Mouse (Mus musculus) neural tube, embryonic 11.5 days (tissue): ENCODE results near the gene Sh2d1b2. TPM values are rescaled to one million over a fixed set of nuclear protein-coding genes. Genes with fewer than 3 reads are reported as not detected.

Experiments
- ATAC-seq: fragments of 200-750 bp; cut with Nextera tagmentation; 2 replicates; pipeline ENCODE4 v1.8.0; 2017; ENCODE audit warnings: moderate number of reproducible peaks, mild to moderate bottlenecking, moderate TSS enrichment, moderate library complexity; ENCODE audit not compliant: insufficient read depth, low FRiP score, low TSS enrichment
- DNase-seq: peaks from one replicate; pipeline ENCODE4 v3.0.0-alpha.2; 2015; ENCODE audit warnings: low spot score
- H3K27ac ChIP-seq: fragments of 300-500 bp; sonication (generic); 2 replicates; pipeline ENCODE4 v1.5.1; 2014; ENCODE audit warnings: low read depth, mild to moderate bottlenecking, low read length
- H3K27me3 ChIP-seq: fragments of 300-500 bp; sonication (generic); 2 replicates; pipeline ENCODE4 v1.6.1; 2014; ENCODE audit warnings: mild to moderate bottlenecking, low read length, mixed read lengths; ENCODE audit not compliant: control insufficient read depth, insufficient read depth
- H3K36me3 ChIP-seq: fragments of 300-500 bp; sonication (generic); 2 replicates; pipeline ENCODE4 v1.6.1; 2014; ENCODE audit warnings: mild to moderate bottlenecking, low read length, moderate library complexity, mixed read lengths; ENCODE audit not compliant: control insufficient read depth, insufficient read depth
- H3K4me1 ChIP-seq: fragments of 300-500 bp; sonication (generic); 2 replicates; pipeline ENCODE4 v1.6.1; 2014; ENCODE audit warnings: low read length, mixed read lengths; ENCODE audit not compliant: control insufficient read depth, insufficient read depth
- H3K4me2 ChIP-seq: fragments of 300-500 bp; sonication (generic); 2 replicates; pipeline ENCODE4 v1.6.1; 2014; ENCODE audit warnings: low read depth, mild to moderate bottlenecking, moderate library complexity
- H3K4me3 ChIP-seq: fragments of 300-500 bp; sonication (generic); 2 replicates; pipeline ENCODE4 v1.5.1; 2014; ENCODE audit warnings: low read depth, low read length
- H3K9ac ChIP-seq: fragments of 300-500 bp; sonication (generic); 2 replicates; pipeline ENCODE4 v1.6.1; 2014; ENCODE audit warnings: mild to moderate bottlenecking, low read length
- H3K9me3 ChIP-seq: fragments of 300-500 bp; sonication (generic); 2 replicates; pipeline ENCODE4 v1.6.1; 2016; ENCODE audit warnings: low read length; ENCODE audit not compliant: control insufficient read depth
- WGBS: fragments of 180-500 bp; shearing (Covaris S2); extraction: QIAGEN DNeasy Blood & Tissue Kit; methylation state at CpG from one replicate; pipeline ENCODE4 v1.1.7; 2014; 5-methylcytosine and 5-hydroxymethylcytosine counted together
- polyA plus RNA-seq: library from polyadenylated mRNA; unstranded; fragments of >200 nt; fragmentation: Nextera tagmentation; extraction: Ambion mirVana; gene quantifications from 2 replicates; pipeline ENCODE4 v1.2.1, GENCODE M21; 2014

Sh2d1b2 gene
- polyA plus RNA-seq, 1 experiment from 2014 or later, result not detected

DNA sequence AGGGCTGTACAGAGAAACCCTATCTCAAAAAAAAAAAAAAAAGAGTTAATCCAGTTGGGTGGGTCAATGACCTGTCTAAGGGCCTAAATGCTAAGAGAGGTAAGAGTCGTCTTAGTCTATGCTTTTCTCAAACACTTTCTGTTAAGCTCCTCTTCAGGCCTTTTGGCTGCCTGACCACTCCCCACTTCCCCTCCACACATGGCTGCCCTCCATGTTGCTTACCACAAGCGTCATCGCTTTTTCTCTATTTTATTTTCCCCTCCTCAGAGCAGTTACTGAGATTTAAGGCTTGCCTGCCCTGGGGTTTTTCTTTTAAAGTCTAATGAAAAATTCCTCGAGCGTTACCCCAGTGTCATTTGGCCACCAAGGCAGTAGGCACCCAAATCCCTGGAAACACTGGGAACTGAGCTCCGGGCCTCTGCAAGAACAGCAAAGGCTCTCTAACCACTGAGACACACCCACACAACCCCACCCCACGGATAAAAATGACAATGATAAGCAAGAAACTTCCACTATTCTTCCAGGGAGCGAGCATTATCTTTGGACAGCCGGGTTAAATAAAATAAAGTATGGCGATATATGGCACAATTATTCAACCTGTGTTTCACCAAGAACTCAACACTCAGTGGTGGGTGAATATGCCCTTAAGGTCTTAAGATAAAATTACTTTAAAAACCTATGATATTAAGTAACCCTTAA lies 19.2 kb upstream of the Sh2d1b2 start:
- Histone ChIP-seq H3K4me1 (0 out of 2 replicates have a peak, but pooled peaks cover 3% of the 10 kb centered on the region), H3K9me3 (no peaks in the 10 kb centered on the region), H3K27me3 (no peaks in the 10 kb centered on the region), H3K27ac (no peak overlapping the region), H3K36me3 (no peaks in the 10 kb centered on the region; the same call in 1 of the 2 replicates), H3K9ac (no peak overlapping the region), H3K4me2 (no peak overlapping the region), H3K4me3 (no peak overlapping the region)
- WGBS, result 93% methylated on average over 10 of the region's 10 CpGs
- no peak for DNase-seq
- no peak for ATAC-seq

DNA sequence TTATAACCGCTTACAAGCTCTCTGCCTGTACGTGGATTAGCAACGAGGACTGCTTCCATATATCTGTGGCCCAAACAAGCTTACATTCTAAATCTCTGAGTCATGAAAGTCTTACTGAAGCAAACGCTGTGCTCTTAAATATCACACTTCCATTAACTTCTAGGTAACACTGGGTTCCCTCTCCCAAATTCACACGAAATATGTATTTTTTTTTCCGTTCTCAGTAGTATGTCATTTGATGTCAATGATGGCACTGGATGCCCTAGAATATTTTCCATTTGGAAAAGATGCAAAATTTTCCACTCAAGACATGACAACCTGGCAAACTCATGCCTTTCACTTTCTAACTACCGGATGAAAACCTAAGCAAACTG lies 18.2 kb upstream of the Sh2d1b2 start:
- Histone ChIP-seq H3K9ac (peak overlapping the region; percentile 91), H3K27ac (no peak overlapping the region), H3K27me3 (no peaks in the 10 kb centered on the region), H3K4me1 (0 out of 2 replicates have a peak, but pooled peaks cover 3% of the 10 kb centered on the region), H3K4me2 (peak overlapping the region; percentile 74), H3K36me3 (no peaks in the 10 kb centered on the region; the same call in 1 of the 2 replicates), H3K9me3 (no peaks in the 10 kb centered on the region), H3K4me3 (peak overlapping the region; percentile 92)
- ATAC-seq (no peak), DNase-seq (no peak)
- WGBS, result 51% methylated on average over 7 of the region's 7 CpGs

DNA sequence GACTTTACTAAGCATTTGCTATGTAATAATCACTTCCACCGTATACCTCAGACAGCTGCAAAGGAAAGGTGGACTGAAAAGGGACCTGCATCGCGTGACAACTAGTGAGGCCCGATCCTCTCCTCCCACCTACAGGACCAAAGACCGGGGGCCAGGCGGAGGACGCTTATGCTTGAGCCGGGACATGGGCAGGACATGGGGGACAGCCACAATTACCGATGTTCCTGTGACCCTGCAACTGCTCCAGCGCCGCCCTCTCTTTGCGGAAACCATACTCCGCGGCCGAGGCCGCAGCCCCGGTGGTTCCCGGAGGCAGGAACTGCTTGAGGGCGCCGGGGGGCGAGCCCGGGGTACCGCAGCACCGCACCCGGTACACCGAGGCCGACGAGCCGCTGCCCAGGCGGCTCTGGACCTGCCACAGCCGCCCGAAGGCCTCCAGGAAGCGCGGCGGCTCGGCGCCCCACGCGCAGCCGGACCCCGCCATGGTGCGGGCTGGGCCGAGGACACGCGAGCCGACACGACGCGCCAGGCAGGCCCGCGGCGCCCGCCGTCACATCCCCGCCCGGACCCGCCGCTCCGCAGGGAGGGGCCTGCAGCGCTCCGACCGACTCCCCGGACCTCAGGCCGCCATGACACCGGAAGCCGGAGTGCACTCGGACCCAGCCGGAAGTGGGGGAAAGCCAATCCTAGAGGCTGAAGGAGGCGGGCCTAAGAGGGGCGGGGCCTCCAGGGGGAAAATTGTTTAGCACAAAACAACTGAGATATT lies 17.6 kb upstream of the Sh2d1b2 start, which contains the start of gene Uhmk1:
Gene Uhmk1 (minus strand): TSS at position 641 of the 766 bp plus-strand sequence.
- DNase-seq (peak; percentile 90), ATAC-seq (peak; percentile 99)
- H3K9me3 ChIP-seq, result no peaks in the 10 kb centered on the region
- H3K27ac ChIP-seq, result peak within 1 kb of the TSS; percentile 73; the same call in 1 of the 2 replicates
- H3K4me3 ChIP-seq, result peak within 1 kb of the TSS; percentile 92
- peak within 1 kb of the TSS; percentile 74 for H3K4me2 ChIP-seq
- WGBS, result under 1% methylated on average over 63 of the region's 70 CpGs
- H3K4me1 ChIP-seq, result 0 out of 2 replicates have a peak, but pooled peaks cover 3% of the 10 kb centered on the region
- H3K9ac ChIP-seq, result peak within 1 kb of the TSS; percentile 91
- H3K36me3 ChIP-seq, result no peaks in the 10 kb centered on the region; the same call in 1 of the 2 replicates
- no peaks in the 10 kb centered on the region for H3K27me3 ChIP-seq

DNA sequence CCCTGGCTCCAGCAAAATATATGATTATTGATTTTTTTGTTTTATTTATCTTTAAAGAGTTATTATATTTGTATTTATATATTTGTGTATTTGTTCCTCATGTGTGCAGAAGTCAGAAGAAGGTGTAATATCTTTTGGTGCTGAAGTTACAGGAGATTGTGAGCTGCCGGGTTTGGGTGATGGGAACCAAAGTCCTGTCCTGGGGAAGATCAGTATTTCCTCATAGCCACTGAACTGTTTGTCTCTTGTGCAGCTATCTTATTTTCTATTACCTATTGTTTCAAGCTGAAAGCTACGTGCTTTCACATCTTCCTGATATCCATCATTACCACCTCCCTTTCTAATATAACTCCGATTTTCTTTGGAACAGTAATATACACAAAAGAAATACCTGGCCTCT lies 17.0 kb upstream of the Sh2d1b2 start:
- Histone ChIP-seq H3K9ac (no peak overlapping the region), H3K36me3 (no peaks in the 10 kb centered on the region; the same call in 1 of the 2 replicates), H3K27ac (no peak overlapping the region), H3K9me3 (no peaks in the 10 kb centered on the region), H3K27me3 (no peaks in the 10 kb centered on the region), H3K4me3 (peak overlapping the region; percentile 92), H3K4me1 (0 out of 2 replicates have a peak, but pooled peaks cover 3% of the 10 kb centered on the region), H3K4me2 (peak overlapping the region; percentile 27; the same call in 1 of the 2 replicates)
- DNase-seq (no peak), ATAC-seq (no peak)
- WGBS, result 72% methylated on average over 3 of the region's 3 CpGs

DNA sequence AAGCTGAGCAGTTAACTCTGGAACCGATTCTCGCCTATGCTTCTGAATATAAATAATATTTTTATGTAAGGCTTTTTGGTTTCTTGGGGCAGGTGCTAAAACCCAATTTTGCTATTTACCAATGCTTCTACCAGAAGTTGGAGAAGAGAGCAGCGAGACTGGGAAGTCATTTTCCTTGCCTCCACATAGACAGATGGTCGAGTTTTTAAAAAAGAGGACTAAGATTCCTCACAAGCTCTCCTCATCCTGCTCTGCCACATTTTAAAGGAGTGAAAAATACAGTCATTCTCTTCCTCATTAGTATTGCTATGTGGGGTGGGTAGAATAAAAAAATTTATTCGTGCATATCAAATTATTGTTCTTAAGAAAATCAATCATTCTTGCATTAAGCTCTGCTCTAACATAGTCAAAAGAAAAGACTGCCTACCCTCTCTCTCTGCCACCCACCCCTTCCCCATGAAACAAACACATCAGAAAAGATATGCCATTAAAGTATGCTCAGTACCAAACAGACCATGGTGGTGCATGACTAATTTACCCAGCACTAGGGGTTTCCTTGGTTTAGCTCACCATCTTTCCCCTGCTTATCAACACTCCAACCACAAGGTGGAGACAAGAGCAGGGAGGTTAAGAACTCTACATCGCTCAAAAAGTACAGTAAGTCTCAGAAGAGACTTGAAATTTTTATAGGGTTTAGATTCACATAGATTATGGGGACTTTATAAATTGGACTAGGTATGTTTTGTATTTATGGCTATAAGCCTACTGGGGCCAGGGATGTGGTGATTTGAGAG lies 14.3 kb upstream of the Sh2d1b2 start:
- WGBS, result 81% methylated on average over 6 of the region's 6 CpGs
- Histone ChIP-seq H3K9ac (no peak overlapping the region), H3K27ac (no peak overlapping the region), H3K4me2 (no peak overlapping the region), H3K4me1 (0 out of 2 replicates have a peak, but pooled peaks cover 3% of the 10 kb centered on the region), H3K36me3 (no peaks in the 10 kb centered on the region), H3K9me3 (no peaks in the 10 kb centered on the region), H3K27me3 (no peaks in the 10 kb centered on the region), H3K4me3 (no peak overlapping the region)
- ATAC-seq (no peak), DNase-seq (no peak)

DNA sequence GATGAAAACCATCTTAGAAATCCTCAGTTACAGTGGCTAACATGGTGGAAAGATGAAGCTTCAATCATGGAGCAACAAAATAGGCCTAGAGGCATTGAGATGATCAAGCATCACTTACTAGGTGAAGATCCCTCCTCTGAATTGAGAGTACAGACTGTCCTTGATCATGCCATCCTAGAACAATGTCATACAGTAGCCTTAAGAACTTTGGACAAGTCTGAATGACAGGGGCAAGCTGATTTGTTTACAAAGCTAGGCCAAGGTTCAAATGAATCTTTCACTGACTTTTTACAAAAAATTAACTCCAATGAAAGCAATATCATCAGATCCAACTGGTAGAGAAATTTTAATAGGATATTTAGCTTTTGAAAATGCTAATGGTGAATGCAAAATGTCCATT lies 12.2 kb upstream of the Sh2d1b2 start:
- H3K4me1 ChIP-seq, result no peaks in the 10 kb centered on the region
- H3K36me3 ChIP-seq, result no peaks in the 10 kb centered on the region
- ATAC-seq (no peak), DNase-seq (no peak)
- no peak overlapping the region for H3K27ac ChIP-seq
- H3K4me3 ChIP-seq, result no peak overlapping the region
- H3K9ac ChIP-seq, result no peak overlapping the region
- no peaks in the 10 kb centered on the region for H3K9me3 ChIP-seq
- H3K27me3 ChIP-seq, result no peaks in the 10 kb centered on the region
- H3K4me2 ChIP-seq, result no peak overlapping the region

DNA sequence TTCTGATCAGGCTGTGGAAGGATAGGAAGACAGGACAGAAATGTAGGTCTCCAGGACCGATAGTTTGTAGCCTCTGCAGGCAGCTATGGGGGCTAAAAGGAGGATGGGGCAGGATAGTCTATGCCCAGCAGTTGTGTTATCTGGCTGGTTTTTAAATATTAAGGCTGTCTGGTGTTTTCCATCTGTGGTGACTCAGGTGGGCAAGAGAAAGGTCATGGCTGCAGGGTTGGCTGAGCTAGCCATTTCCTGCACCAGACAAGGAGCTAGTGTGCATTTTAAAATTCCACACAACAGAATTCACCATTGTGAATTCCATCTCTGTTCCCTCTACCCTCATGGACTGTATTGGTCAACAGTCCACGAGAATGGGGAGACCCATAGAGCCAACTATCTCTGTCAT lies 9.3 kb upstream of the Sh2d1b2 start:
- ATAC-seq, result no peak
- WGBS, result 82% methylated on average over 2 of the region's 2 CpGs

DNA sequence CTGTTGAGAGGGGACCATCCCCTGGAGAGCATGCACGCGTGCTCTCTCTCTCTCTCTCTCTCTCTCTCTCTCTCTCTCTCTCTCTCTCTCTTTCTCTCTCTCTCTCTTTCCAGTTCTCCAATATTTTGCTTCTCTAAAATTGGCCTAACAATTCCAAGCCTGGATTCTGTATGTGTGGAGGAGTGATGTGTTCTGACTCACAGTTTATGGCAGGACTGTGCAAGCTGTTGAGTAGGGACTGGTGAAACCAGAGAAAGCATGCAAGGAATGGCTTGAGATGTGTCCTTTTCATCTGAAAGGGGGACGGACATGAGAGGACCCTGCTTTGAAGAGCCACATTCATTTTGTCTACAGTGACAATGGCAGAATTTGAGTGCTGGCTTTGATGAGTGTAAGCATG lies 12.5 kb downstream of the Sh2d1b2 start:
- DNase-seq, result no peak
- no peak for ATAC-seq
- Histone ChIP-seq H3K4me2 (no peak overlapping the region), H3K9me3 (no peaks in the 10 kb centered on the region), H3K36me3 (no peaks in the 10 kb centered on the region), H3K4me1 (no peaks in the 10 kb centered on the region), H3K4me3 (no peak overlapping the region), H3K27me3 (no peaks in the 10 kb centered on the region), H3K27ac (no peak overlapping the region), H3K9ac (no peak overlapping the region)
- WGBS, result 83% methylated on average over 3 of the region's 3 CpGs

More for the DNA sequence above, 9.3 kb upstream of the Sh2d1b2 start:
- Histone ChIP-seq H3K9me3 (no peaks in the 10 kb centered on the region), H3K4me1 (no peaks in the 10 kb centered on the region), H3K4me3 (no peak overlapping the region), H3K4me2 (no peak overlapping the region), H3K27ac (no peak overlapping the region), H3K9ac (no peak overlapping the region), H3K36me3 (no peaks in the 10 kb centered on the region), H3K27me3 (no peaks in the 10 kb centered on the region)
- DNase-seq, result no peak
